Mouse (Mus musculus) cerebellum, adult 2 months (tissue): Measurements from ENCODE around the gene Mindy2.

Experiments used
- CTCF ChIP-seq: fragments of 200-500 bp; IDR thresholded peaks from 2 replicates; pipeline ENCODE4 v1.5.1; 2011; ENCODE audit warnings: low read depth, mild to moderate bottlenecking, control low read depth, low read length, moderate library complexity, borderline replicate concordance; ENCODE audit not compliant: insufficient read depth
- POLR2A ChIP-seq: fragments of 200-500 bp; IDR thresholded peaks from 2 replicates; pipeline ENCODE4 v1.6.1; 2011; ENCODE audit warnings: low read length, control low read depth, borderline replicate concordance; ENCODE audit not compliant: insufficient read depth

DNA sequence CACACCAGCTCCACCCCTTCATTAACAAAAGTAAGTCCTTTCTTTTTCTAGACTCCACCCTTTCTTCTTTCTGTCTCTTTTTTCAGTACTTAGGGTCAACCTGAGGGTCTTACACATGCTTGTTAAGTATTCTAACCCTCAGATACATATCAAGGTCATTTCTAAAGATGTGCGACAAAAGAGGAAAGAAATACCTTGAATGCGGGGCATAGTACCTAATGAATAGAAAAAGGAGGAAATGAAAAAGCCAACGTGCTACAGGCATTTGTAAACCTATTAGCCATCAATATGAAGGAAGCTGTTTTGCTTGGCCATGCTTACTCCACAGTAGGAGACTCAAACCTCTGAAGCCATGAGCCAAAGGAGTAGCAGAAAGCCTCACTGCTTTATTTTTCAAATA, 33.0 kb upstream of the Mindy2 start:
- TF ChIP-seq POLR2A (no peak), CTCF (no peak)
